Mouse (Mus musculus) thymus, adult 2 months (tissue): ENCODE measurements around the gene Gm28374.

Experiments used
- CTCF ChIP-seq: fragments of 200-500 bp; IDR thresholded peaks from 2 replicates; pipeline ENCODE4 v1.5.1; 2012; ENCODE audit warnings: mild to moderate bottlenecking, control low read depth, low read length, moderate library complexity, borderline replicate concordance; ENCODE audit not compliant: control insufficient read depth, poor library complexity, insufficient read depth; ENCODE audit errors: extremely low read depth
- POLR2A ChIP-seq: fragments of 200-500 bp; IDR thresholded peaks from 2 replicates; pipeline ENCODE4 v1.6.1; 2012; ENCODE audit warnings: mild to moderate bottlenecking, low read length, control low read depth, moderate library complexity; ENCODE audit not compliant: control insufficient read depth, poor library complexity, insufficient read depth; ENCODE audit errors: extremely low read depth

GRCm38 (mm10) chr19:6076564-6077393, 5.3 kb downstream of the Gm28374 start, which contains the start of gene Vps51:
- TF ChIP-seq CTCF: no peak
- TF ChIP-seq POLR2A: no peak
